Mouse (Mus musculus) liver, adult 2 months (tissue): ENCODE results near the gene Krtap4-1. TPM values are rescaled to one million over a fixed set of nuclear protein-coding genes. Genes with fewer than 3 reads are reported as not detected.
"Not testable (repeated sequence)": the region's sequence is repeated elsewhere in the genome, so short reads cannot be mapped to it uniquely, and the experiment has no call there.

Experiments
- DNase-seq: peaks from one replicate; pipeline ENCODE4 v3.0.0-alpha.2; 2011; ENCODE audit warnings: low read depth, low spot score; ENCODE audit errors: extremely low read depth
- H3K27ac ChIP-seq: fragments of 200-500 bp; replicated peaks from 2 replicates; pipeline ENCODE4 v1.5.1; 2012; ENCODE audit warnings: low read depth, mild to moderate bottlenecking, control low read depth, inconsistent platforms, low read length; ENCODE audit not compliant: insufficient read depth
- H3K27me3 ChIP-seq: fragments of 200-500 bp; 2 replicates; pipeline ENCODE4 v1.6.1; 2012; ENCODE audit warnings: mild to moderate bottlenecking, moderate library complexity, low read length, inconsistent platforms; ENCODE audit not compliant: control insufficient read depth, insufficient read depth
- H3K36me3 ChIP-seq: fragments of 200-500 bp; 2 replicates; pipeline ENCODE4 v1.6.1; 2012; ENCODE audit warnings: low read length, inconsistent platforms; ENCODE audit not compliant: control insufficient read depth, insufficient read depth
- H3K4me1 ChIP-seq: fragments of 200-500 bp; 2 replicates; pipeline ENCODE4 v1.6.1; 2011; ENCODE audit warnings: low read length; ENCODE audit not compliant: control insufficient read depth, insufficient read depth
- H3K4me3 ChIP-seq: fragments of 200-500 bp; 2 replicates; pipeline ENCODE4 v1.5.1; 2011; ENCODE audit warnings: low read depth, mild to moderate bottlenecking, control low read depth, low read length, moderate library complexity; ENCODE audit not compliant: insufficient read depth
- H3K79me2 ChIP-seq: fragments of 200-500 bp; 2 replicates; pipeline ENCODE4 v1.6.1; 2012; ENCODE audit warnings: inconsistent platforms, mild to moderate bottlenecking, low read length, moderate library complexity; ENCODE audit not compliant: control insufficient read depth, insufficient read depth
- H3K9ac ChIP-seq: fragments of 200-500 bp; 2 replicates; pipeline ENCODE4 v1.6.1; 2012; ENCODE audit warnings: low read depth, mild to moderate bottlenecking, control low read depth, inconsistent platforms, low read length
- CTCF ChIP-seq: fragments of 200-500 bp; IDR thresholded peaks from 2 replicates; pipeline ENCODE4 v1.5.1; 2011; ENCODE audit warnings: low read depth, low read length, control low read depth
- POLR2A ChIP-seq: fragments of 200-500 bp; IDR thresholded peaks from 2 replicates; pipeline ENCODE4 v1.6.1; 2011; ENCODE audit warnings: low read length, control low read depth; ENCODE audit not compliant: insufficient read depth; ENCODE audit errors: extremely low read depth
- WGBS: fragments of 180-500 bp; shearing (Covaris S2); methylation state at CpG from one replicate; pipeline ENCODE4 v1.1.7; 2018; 5-methylcytosine and 5-hydroxymethylcytosine counted together
- polyA plus RNA-seq: library from polyadenylated mRNA; depleted of rRNA; stranded (reverse); fragments of >200 nt; gene quantifications from 2 replicates; pipeline ENCODE4 v1.2.3, GENCODE M21; 2012
- total RNA-seq: library from RNA; depleted of rRNA; stranded (reverse); fragments of >200 nt; gene quantifications from 2 replicates; pipeline ENCODE4 v1.2.3, GENCODE M21; 2014

The Krtap4-1 gene
- total and polyA plus RNA-seq, 2 experiments, result not detected

- DNase-seq, result no peak
- no peak within 1 kb of the TSS for H3K27ac ChIP-seq
- H3K4me1 ChIP-seq, result no peaks in the 10 kb centered on the region
- WGBS, result 59% methylated on average over 8 of the region's 8 CpGs
- no peak within 1 kb of the TSS for H3K4me3 ChIP-seq
- TF ChIP-seq CTCF, result no peak
- TF ChIP-seq POLR2A, result no peak
- peaks cover 6% of the 10 kb centered on the region for H3K27me3 ChIP-seq
- no peak within 1 kb of the TSS for H3K9ac ChIP-seq
- H3K36me3 ChIP-seq, result no peaks in the 10 kb centered on the region
- H3K79me2 ChIP-seq, result no peaks in the 10 kb centered on the region
Measured at GRCm38 (mm10) chr11:99634653-99635134, 6.7 kb upstream of the Krtap4-1 start, which contains the start of gene Krtap4-2. TSS of gene Krtap4-2 (minus strand) at chr11:99635084.

- H3K9ac ChIP-seq, result no peak overlapping the region
- WGBS, result 58% methylated on average over 2 of the region's 2 CpGs
- peaks cover 6% of the 10 kb centered on the region for H3K27me3 ChIP-seq
- H3K27ac ChIP-seq, result no peak overlapping the region
- H3K36me3 ChIP-seq, result no peaks in the 10 kb centered on the region
- no peaks in the 10 kb centered on the region for H3K79me2 ChIP-seq
- TF ChIP-seq CTCF (no peak), POLR2A (no peak)
- no peak for DNase-seq
- no peaks in the 10 kb centered on the region for H3K4me1 ChIP-seq
- no peak overlapping the region for H3K4me3 ChIP-seq
Measured at GRCm38 (mm10) chr11:99633293-99633692, 5.3 kb upstream of the Krtap4-1 start.

- no peak for TF ChIP-seq POLR2A
- no peak for TF ChIP-seq CTCF
- Histone ChIP-seq H3K4me3 (no peak overlapping the region), H3K79me2 (no peaks in the 10 kb centered on the region), H3K27ac (no peak overlapping the region), H3K36me3 (no peaks in the 10 kb centered on the region), H3K9ac (no peak overlapping the region), H3K27me3 (peaks cover 8% of the 10 kb centered on the region), H3K4me1 (no peaks in the 10 kb centered on the region)
- WGBS, result 64% methylated on average over 3 of the region's 3 CpGs
- no peak for DNase-seq
Measured at GRCm38 (mm10) chr11:99630890-99631289, 2.9 kb upstream of the Krtap4-1 start.

GRCm38 (mm10) chr11:99620335-99620734 is 7.7 kb downstream of the Krtap4-1 start, which contains the start of gene Gm11562:
TSS of gene Gm11562 (minus strand) at chr11:99620435.
- H3K36me3 ChIP-seq, result no peaks in the 10 kb centered on the region
- H3K27ac ChIP-seq, result no peak within 1 kb of the TSS
- no peaks in the 10 kb centered on the region for H3K4me1 ChIP-seq
- TF ChIP-seq CTCF (no peak), POLR2A (no peak)
- H3K79me2 ChIP-seq, result no peaks in the 10 kb centered on the region
- no peak for DNase-seq
- no peaks in the 10 kb centered on the region for H3K27me3 ChIP-seq
- 78% methylated on average over 2 of the region's 2 CpGs for WGBS
- H3K4me3 ChIP-seq, result no peak within 1 kb of the TSS
- no peak within 1 kb of the TSS for H3K9ac ChIP-seq

GRCm38 (mm10) chr11:99614796-99615363 is 13.2 kb downstream of the Krtap4-1 start, which contains the start of gene Krtap2-4:
TSS of gene Krtap2-4 (minus strand) at chr11:99614846.
- DNase-seq, result no peak
- H3K27me3 ChIP-seq, result no peaks in the 10 kb centered on the region
- TF ChIP-seq POLR2A (no peak), CTCF (no peak)
- H3K36me3 ChIP-seq, result no peaks in the 10 kb centered on the region
- no peak within 1 kb of the TSS for H3K27ac ChIP-seq
- no peak within 1 kb of the TSS for H3K4me3 ChIP-seq
- H3K79me2 ChIP-seq, result no peaks in the 10 kb centered on the region
- no peaks in the 10 kb centered on the region for H3K4me1 ChIP-seq
- 46% methylated on average over 3 of the region's 3 CpGs for WGBS
- H3K9ac ChIP-seq, result no peak within 1 kb of the TSS

- not testable (repeated sequence) for H3K27ac ChIP-seq, DNase-seq, H3K27me3 ChIP-seq, H3K36me3 ChIP-seq, H3K4me1 ChIP-seq, H3K79me2 ChIP-seq, H3K9ac ChIP-seq, H3K4me3 ChIP-seq
- WGBS, result 72% methylated on average over 1 of the region's 2 CpGs
Measured at GRCm38 (mm10) chr11:99610089-99610488, 17.9 kb downstream of the Krtap4-1 start, which contains the start of gene Gm11937. TSS of gene Gm11937 (minus strand) at chr11:99610189.
